Mouse (Mus musculus) embryonic facial prominence, embryonic 15.5 days (tissue): ENCODE data around the gene Agap1. TPM values are rescaled to one million over a fixed set of nuclear protein-coding genes. Genes with fewer than 3 reads are reported as not detected.
A peak's percentile ranks its signal among the peaks of the same experiment; 100 is the strongest.

Experiments
- ATAC-seq: fragments of 200-750 bp; cut with Nextera tagmentation; 2 replicates; pipeline ENCODE4 v1.8.0; 2017; ENCODE audit warnings: low read depth, moderate TSS enrichment; ENCODE audit not compliant: insufficient number of reproducible peaks, low FRiP score, low TSS enrichment
- H3K27ac ChIP-seq: fragments of 300-500 bp; sonication (generic); replicated peaks from 2 replicates; pipeline ENCODE4 v1.5.1; 2015; ENCODE audit warnings: mild to moderate bottlenecking, inconsistent platforms
- H3K27me3 ChIP-seq: fragments of 300-500 bp; sonication (generic); 2 replicates; pipeline ENCODE4 v1.6.1; 2015; ENCODE audit warnings: inconsistent platforms
- H3K36me3 ChIP-seq: fragments of 300-500 bp; sonication (generic); 2 replicates; pipeline ENCODE4 v1.6.1; 2015; ENCODE audit warnings: mild to moderate bottlenecking, inconsistent platforms
- H3K4me1 ChIP-seq: fragments of 300-500 bp; sonication (generic); 2 replicates; pipeline ENCODE4 v1.6.1; 2015; ENCODE audit warnings: inconsistent platforms
- H3K4me2 ChIP-seq: fragments of 300-500 bp; sonication (generic); replicated peaks from 2 replicates; pipeline ENCODE4 v1.6.1; 2015; ENCODE audit warnings: mild to moderate bottlenecking, inconsistent platforms
- H3K4me3 ChIP-seq: fragments of 300-500 bp; sonication (generic); replicated peaks from 2 replicates; pipeline ENCODE4 v1.5.1; 2015; ENCODE audit warnings: mild to moderate bottlenecking, inconsistent platforms
- H3K9ac ChIP-seq: fragments of 300-500 bp; sonication (generic); 2 replicates; pipeline ENCODE4 v1.6.1; 2015; ENCODE audit warnings: inconsistent platforms
- H3K9me3 ChIP-seq: fragments of 300-500 bp; sonication (generic); replicated peaks from 2 replicates; pipeline ENCODE4 v1.6.1; 2016; ENCODE audit warnings: inconsistent platforms
- WGBS: fragments of 180-500 bp; shearing (Covaris S2); methylation state at CpG from one replicate; pipeline ENCODE4 v1.1.7; 2015; 5-methylcytosine and 5-hydroxymethylcytosine counted together
- polyA plus RNA-seq: library from polyadenylated mRNA; unstranded; fragments of >200 nt; fragmentation: Nextera tagmentation; extraction: Ambion mirVana; gene quantifications from 2 replicates; pipeline ENCODE4 v1.2.1, GENCODE M21; 2015

Gene Agap1
- polyA plus RNA-seq, 1 experiment from 2014 or later = 13.4 TPM

GRCm38 (mm10) chr1:89929721-89930505, 475.3 kb downstream of the Agap1 start:
- H3K4me1 ChIP-seq = peaks cover 55% of the 10 kb centered on the region

DNA sequence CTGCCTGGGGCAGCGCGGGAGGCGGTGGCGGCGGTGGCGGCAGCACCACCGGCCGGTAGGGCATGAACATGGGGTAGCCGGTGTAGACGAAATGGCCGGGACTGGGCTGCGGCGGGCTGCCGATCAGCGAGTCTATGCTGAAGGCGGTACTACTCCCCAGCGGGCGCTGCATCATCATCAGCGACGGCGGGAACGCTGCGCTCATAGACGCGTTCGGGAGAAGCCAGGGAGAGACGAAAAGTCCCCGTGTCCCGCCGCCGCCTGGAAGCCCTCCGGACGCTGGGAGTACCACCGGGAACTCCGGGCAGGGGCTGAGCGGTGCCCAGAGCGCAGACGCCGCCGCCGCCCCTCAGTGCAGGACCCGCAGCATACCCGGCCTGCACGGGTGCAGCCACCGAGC, 475.9 kb downstream of the Agap1 start:
- no peak overlapping the region for H3K9ac ChIP-seq
- H3K4me3 ChIP-seq = peak overlapping the region; percentile 42
- H3K4me2 ChIP-seq = peak overlapping the region; percentile 74
- no peaks in the 10 kb centered on the region for H3K9me3 ChIP-seq
- H3K27ac ChIP-seq = no peak overlapping the region
- no peak for ATAC-seq
- H3K27me3 ChIP-seq = peaks cover 99% of the 10 kb centered on the region
- peaks cover 55% of the 10 kb centered on the region for H3K4me1 ChIP-seq
- no peaks in the 10 kb centered on the region for H3K36me3 ChIP-seq
- WGBS = under 1% methylated on average over 42 of the region's 45 CpGs

More at GRCm38 (mm10) chr1:89929721-89930505, 475.3 kb downstream of the Agap1 start:
- Histone ChIP-seq H3K9me3 (no peaks in the 10 kb centered on the region), H3K27ac (no peak overlapping the region), H3K27me3 (peaks cover 99% of the 10 kb centered on the region), H3K36me3 (no peaks in the 10 kb centered on the region), H3K4me3 (peak overlapping the region; percentile 42), H3K9ac (no peak overlapping the region), H3K4me2 (peak overlapping the region; percentile 74)
- under 1% methylated on average over 55 of the region's 55 CpGs for WGBS
- ATAC-seq = no peak

DNA sequence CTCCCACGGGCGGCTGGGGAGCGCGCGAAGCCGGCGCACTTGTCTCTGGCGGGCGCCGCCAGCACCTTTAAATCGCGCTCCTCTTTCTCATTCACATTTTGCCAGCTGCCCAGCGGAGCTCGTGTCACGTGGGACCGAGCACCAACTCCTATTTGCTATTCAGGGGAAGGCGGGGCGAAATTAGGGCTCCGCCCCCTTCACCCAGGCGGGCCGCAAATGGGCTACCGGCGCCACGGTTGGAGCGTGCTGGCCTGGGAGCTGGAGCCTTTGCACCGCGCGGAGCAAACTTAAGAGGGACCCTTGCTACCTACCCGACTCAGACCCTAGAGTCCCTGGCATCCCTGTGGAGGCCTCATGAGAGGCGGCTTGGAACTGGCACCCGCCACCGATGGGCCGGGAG, 476.5 kb downstream of the Agap1 start, which contains the start of gene Gbx2:
Gene Gbx2, minus strand, starts transcription at position 60 of the 400 bp plus-strand sequence.
- Histone ChIP-seq H3K4me3 (peak within 1 kb of the TSS; percentile 42), H3K4me1 (peaks cover 59% of the 10 kb centered on the region), H3K27ac (no peak within 1 kb of the TSS), H3K9me3 (no peaks in the 10 kb centered on the region), H3K36me3 (no peaks in the 10 kb centered on the region), H3K27me3 (peaks cover 99% of the 10 kb centered on the region), H3K9ac (no peak within 1 kb of the TSS), H3K4me2 (peak within 1 kb of the TSS; percentile 74)
- peak; percentile 25; the same call in 1 of the 2 replicates for ATAC-seq
- WGBS = under 1% methylated on average over 33 of the region's 33 CpGs

DNA sequence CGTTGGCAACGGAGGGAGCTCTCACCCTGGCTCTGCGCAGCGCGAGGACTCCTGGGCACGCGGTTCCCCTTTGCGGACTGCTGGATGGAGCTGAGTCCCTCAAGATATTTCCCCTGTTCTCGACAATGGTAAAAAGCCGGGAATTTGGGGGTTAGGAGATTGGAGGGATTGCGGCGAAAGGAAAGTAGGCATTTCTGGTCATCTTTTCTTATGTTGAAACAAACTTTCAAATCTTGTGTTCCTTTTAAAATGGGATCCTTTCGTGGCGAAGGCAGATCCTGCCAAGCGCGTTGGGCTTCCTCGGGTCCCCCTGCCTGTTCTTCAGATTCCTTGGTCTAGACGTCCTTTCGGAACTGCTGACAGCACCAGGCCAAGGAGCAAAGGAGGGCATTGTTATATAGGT, 477.4 kb downstream of the Agap1 start:
- ATAC-seq = no peak
- Histone ChIP-seq H3K36me3 (no peaks in the 10 kb centered on the region), H3K4me2 (no peak overlapping the region), H3K4me1 (peaks cover 56% of the 10 kb centered on the region), H3K4me3 (peak overlapping the region; percentile 42; the same call in 1 of the 2 replicates), H3K27ac (no peak overlapping the region), H3K9me3 (no peaks in the 10 kb centered on the region), H3K9ac (no peak overlapping the region), H3K27me3 (peaks cover 99% of the 10 kb centered on the region)
- 2% methylated on average over 19 of the region's 19 CpGs for WGBS

GRCm38 (mm10) chr1:89932616-89933015, 478.0 kb downstream of the Agap1 start:
- Histone ChIP-seq H3K27me3 (peaks cover 99% of the 10 kb centered on the region), H3K4me1 (peaks cover 51% of the 10 kb centered on the region), H3K4me3 (no peak overlapping the region), H3K9ac (no peak overlapping the region), H3K9me3 (no peaks in the 10 kb centered on the region), H3K27ac (no peak overlapping the region), H3K4me2 (no peak overlapping the region), H3K36me3 (no peaks in the 10 kb centered on the region)
- WGBS = 5% methylated on average over 16 of the region's 16 CpGs
- ATAC-seq = no peak

- no peak overlapping the region for H3K27ac ChIP-seq
- no peaks in the 10 kb centered on the region for H3K9me3 ChIP-seq
- H3K9ac ChIP-seq = no peak overlapping the region
- peaks cover 99% of the 10 kb centered on the region for H3K27me3 ChIP-seq
- no peak overlapping the region for H3K4me3 ChIP-seq
- 4% methylated on average over 6 of the region's 6 CpGs for WGBS
- peaks cover 50% of the 10 kb centered on the region for H3K4me1 ChIP-seq
- no peak for ATAC-seq
- no peaks in the 10 kb centered on the region for H3K36me3 ChIP-seq
- no peak overlapping the region for H3K4me2 ChIP-seq
These were observed 478.4 kb downstream of the Agap1 start for GRCm38 (mm10) chr1:89933028-89933427.

DNA sequence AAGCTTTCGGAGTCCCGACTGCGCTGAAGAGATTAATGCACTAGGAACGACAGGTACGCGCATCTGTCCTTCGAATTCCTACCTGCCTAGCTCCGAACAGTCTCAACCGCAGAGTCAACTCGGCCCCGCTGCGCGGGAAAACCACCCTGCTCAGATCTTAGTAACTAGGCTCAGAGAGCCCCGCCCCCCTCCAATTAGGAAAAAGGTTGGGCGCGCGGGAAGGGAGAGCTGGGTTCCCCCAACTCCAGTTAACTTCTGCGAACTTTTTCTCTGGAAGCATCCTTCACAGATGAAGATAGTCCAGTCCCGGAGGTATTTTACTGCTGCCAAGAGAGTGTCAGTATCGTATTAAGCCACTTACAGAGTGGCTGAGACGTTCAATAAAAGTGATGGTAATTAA, 479.2 kb downstream of the Agap1 start:
- no peak for ATAC-seq
- Histone ChIP-seq H3K27ac (no peak overlapping the region), H3K4me2 (no peak overlapping the region), H3K4me3 (no peak overlapping the region), H3K9ac (no peak overlapping the region), H3K4me1 (peaks cover 46% of the 10 kb centered on the region), H3K27me3 (peaks cover 98% of the 10 kb centered on the region), H3K36me3 (no peaks in the 10 kb centered on the region), H3K9me3 (no peaks in the 10 kb centered on the region)
- WGBS = under 1% methylated on average over 21 of the region's 21 CpGs

- no peaks in the 10 kb centered on the region for H3K36me3 ChIP-seq
- no peak for ATAC-seq
- H3K27ac ChIP-seq = no peak overlapping the region
- no peaks in the 10 kb centered on the region for H3K9me3 ChIP-seq
- H3K4me2 ChIP-seq = no peak overlapping the region
- WGBS = 4% methylated on average over 19 of the region's 19 CpGs
- H3K27me3 ChIP-seq = peaks cover 98% of the 10 kb centered on the region
- H3K4me3 ChIP-seq = no peak overlapping the region
- peaks cover 39% of the 10 kb centered on the region for H3K4me1 ChIP-seq
- no peak overlapping the region for H3K9ac ChIP-seq
These were observed 480.0 kb downstream of the Agap1 start for GRCm38 (mm10) chr1:89934316-89935260.

- no peak overlapping the region for H3K4me3 ChIP-seq
- no peaks in the 10 kb centered on the region for H3K36me3 ChIP-seq
- no peak overlapping the region for H3K4me2 ChIP-seq
- no peak for ATAC-seq
- H3K27me3 ChIP-seq = peaks cover 97% of the 10 kb centered on the region
- peaks cover 32% of the 10 kb centered on the region for H3K4me1 ChIP-seq
- no peaks in the 10 kb centered on the region for H3K9me3 ChIP-seq
- no peak overlapping the region for H3K27ac ChIP-seq
- 3% methylated on average over 29 of the region's 29 CpGs for WGBS
- H3K9ac ChIP-seq = no peak overlapping the region
These were observed 481.1 kb downstream of the Agap1 start for GRCm38 (mm10) chr1:89935493-89936348.

DNA sequence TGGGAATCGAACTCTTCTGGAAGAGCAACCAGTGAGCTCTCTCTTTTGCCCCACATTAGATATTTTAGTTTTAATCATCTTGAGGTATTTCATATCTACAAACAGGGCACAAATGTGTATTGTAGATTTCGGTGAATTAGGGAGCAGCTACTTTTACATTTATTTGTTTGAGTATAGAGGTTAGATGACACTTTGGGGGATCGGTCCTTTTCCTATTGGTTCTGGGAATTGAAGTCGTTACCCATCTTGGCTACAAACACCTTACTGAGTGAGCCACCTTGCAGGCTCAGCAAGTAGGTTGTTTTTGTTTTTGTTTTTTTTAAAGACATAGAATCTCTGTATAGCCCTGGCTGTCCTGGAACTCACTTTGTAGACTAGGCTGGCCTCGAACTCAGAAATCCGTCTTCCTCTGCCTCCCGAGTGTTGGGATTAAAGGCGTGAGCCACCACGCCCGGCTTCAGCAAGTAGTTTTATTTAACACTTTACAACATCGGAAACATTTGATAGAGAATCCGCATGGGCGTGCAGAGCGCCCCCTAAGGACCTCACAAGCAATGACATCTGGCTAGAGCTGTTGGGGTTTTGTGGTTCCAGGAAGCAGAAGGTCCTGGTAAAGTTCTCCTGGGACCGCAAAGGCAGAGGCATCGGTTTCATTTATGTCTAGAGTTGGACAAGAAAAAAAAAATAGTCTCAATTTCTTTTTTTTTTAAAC, 484.4 kb downstream of the Agap1 start:
- H3K27me3 ChIP-seq = peaks cover 97% of the 10 kb centered on the region
- ATAC-seq = no peak
- 21% methylated on average over 16 of the region's 16 CpGs for WGBS
- H3K4me1 ChIP-seq = peaks cover 28% of the 10 kb centered on the region
- no peak overlapping the region for H3K4me2 ChIP-seq
- H3K9me3 ChIP-seq = no peaks in the 10 kb centered on the region
- no peak overlapping the region for H3K9ac ChIP-seq
- H3K4me3 ChIP-seq = no peak overlapping the region
- H3K27ac ChIP-seq = no peak overlapping the region
- H3K36me3 ChIP-seq = no peaks in the 10 kb centered on the region
